Mouse (Mus musculus): Measurements from ENCODE around the gene Robo3.

Robo3 gene

GRCm38 (mm10) chr9:37367301-37368080 lies 65.6 kb downstream of the Robo3 start, which contains the start of gene Hepacam:
Gene Hepacam, plus strand, starts transcription at chr9:37367351.
- DNase-seq: no peak

GRCm38 (mm10) chr9:37365706-37366105 lies 67.3 kb downstream of the Robo3 start:
- DNase-seq: no peak
